Mouse (Mus musculus) forebrain, embryonic 14.5 days (tissue): ENCODE results near the gene Neb. TPM values are rescaled to one million over a fixed set of nuclear protein-coding genes. Genes with fewer than 3 reads are reported as not detected.

Experiments
- ATAC-seq: fragments of 200-750 bp; cut with Nextera tagmentation; 2 replicates; pipeline ENCODE4 v1.8.0; 2017; ENCODE audit warnings: mild to moderate bottlenecking, moderate library complexity
- DNase-seq: peaks from one replicate; pipeline ENCODE4 v3.0.0-alpha.2; 2015; ENCODE audit warnings: low spot score
- H3K27ac ChIP-seq: fragments of 300-500 bp; sonication (generic); 2 replicates; pipeline ENCODE4 v1.5.1; 2014; ENCODE audit warnings: low read depth, mild to moderate bottlenecking, control low read depth, low read length, moderate library complexity
- H3K27me3 ChIP-seq: fragments of 300-500 bp; sonication (generic); replicated peaks from 2 replicates; pipeline ENCODE4 v1.6.1; 2014; ENCODE audit warnings: low read length, control low read depth, mixed read lengths; ENCODE audit not compliant: control insufficient read depth, insufficient read depth
- H3K36me3 ChIP-seq: fragments of 300-500 bp; sonication (generic); 2 replicates; pipeline ENCODE4 v1.6.1; 2014; ENCODE audit warnings: low read length, control low read depth; ENCODE audit not compliant: control insufficient read depth, insufficient read depth
- H3K4me1 ChIP-seq: fragments of 300-500 bp; sonication (generic); 2 replicates; pipeline ENCODE4 v1.6.1; 2014; ENCODE audit warnings: antibody characterized with exemption, low read length, control low read depth; ENCODE audit not compliant: control insufficient read depth, insufficient read depth
- H3K4me2 ChIP-seq: fragments of 300-500 bp; sonication (generic); 2 replicates; pipeline ENCODE4 v1.6.1; 2014; ENCODE audit warnings: mild to moderate bottlenecking, control low read depth, low read length
- H3K4me3 ChIP-seq: fragments of 300-500 bp; sonication (generic); 2 replicates; pipeline ENCODE4 v1.5.1; 2014; ENCODE audit warnings: low read depth, low read length, control low read depth
- H3K9ac ChIP-seq: fragments of 300-500 bp; sonication (generic); 2 replicates; pipeline ENCODE4 v1.6.1; 2014; ENCODE audit warnings: mild to moderate bottlenecking, low read length, control low read depth, moderate library complexity
- H3K9me3 ChIP-seq: fragments of 300-500 bp; sonication (generic); replicated peaks from 2 replicates; pipeline ENCODE4 v1.6.1; 2016; ENCODE audit warnings: low read length, control low read depth, mixed read lengths; ENCODE audit not compliant: control insufficient read depth
- WGBS: fragments of 180-500 bp; shearing (Covaris S2); extraction: QIAGEN DNeasy Blood & Tissue Kit; methylation state at CpG from one replicate; pipeline ENCODE4 v1.1.7; 2014; 5-methylcytosine and 5-hydroxymethylcytosine counted together
- polyA plus RNA-seq: library from polyadenylated mRNA; unstranded; fragments of >200 nt; fragmentation: Nextera tagmentation; extraction: Ambion mirVana; gene quantifications from 2 replicates; pipeline ENCODE4 v1.2.1, GENCODE M21; 2014

Gene Neb
- polyA plus RNA-seq, 1 experiment from 2014 or later = 3.6 TPM

DNA sequence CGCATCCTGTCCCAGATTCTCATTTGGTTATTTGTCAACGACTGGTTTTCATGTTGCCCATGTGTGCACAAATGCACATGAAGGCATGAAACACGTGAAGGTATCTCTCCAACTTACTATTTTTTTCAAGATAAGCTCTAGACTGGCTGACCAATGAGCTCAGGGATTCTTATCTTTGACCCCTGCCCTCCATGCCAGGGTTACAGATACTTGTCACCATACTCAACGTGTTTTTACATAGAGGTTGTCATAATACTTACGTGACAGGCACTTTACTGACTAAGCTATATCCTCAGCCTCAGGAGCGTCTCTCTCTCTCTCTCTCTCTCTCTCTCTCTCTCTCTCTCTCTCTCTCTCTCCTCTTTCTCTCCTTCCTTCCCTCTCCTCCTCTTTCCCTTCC lies 8.2 kb upstream of the Neb start:
- no peak overlapping the region for H3K27ac ChIP-seq
- no peaks in the 10 kb centered on the region for H3K36me3 ChIP-seq
- H3K9me3 ChIP-seq = no peaks in the 10 kb centered on the region
- no peaks in the 10 kb centered on the region for H3K4me1 ChIP-seq
- H3K4me2 ChIP-seq = no peak overlapping the region
- 89% methylated on average over 6 of the region's 6 CpGs for WGBS
- H3K9ac ChIP-seq = no peak overlapping the region
- no peak for ATAC-seq
- no peak for DNase-seq
- no peaks in the 10 kb centered on the region for H3K27me3 ChIP-seq
- no peak overlapping the region for H3K4me3 ChIP-seq

DNA sequence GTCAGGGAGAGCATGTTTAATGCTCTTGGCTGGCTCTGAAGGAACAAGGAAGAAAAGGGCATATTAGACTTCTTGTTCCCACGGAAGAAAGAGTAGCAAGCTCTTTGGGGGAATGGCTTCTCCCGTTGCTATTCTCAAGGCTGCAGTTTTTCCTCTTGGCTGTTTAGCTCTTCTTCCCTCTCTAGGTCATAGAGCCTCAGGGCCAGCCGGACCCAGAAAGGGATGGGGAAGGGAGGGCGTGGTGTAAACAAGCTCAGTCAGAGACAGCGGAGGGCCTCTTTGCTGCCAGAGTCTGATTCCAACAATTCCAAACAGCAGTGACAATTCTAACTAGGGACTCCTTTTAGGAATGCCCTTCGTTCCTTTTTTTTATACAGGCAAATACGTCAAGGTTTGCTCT lies 7.8 kb upstream of the Neb start:
- H3K9ac ChIP-seq = no peak overlapping the region
- WGBS = 79% methylated on average over 7 of the region's 7 CpGs
- no peak overlapping the region for H3K27ac ChIP-seq
- no peak overlapping the region for H3K4me2 ChIP-seq
- no peak overlapping the region for H3K4me3 ChIP-seq
- ATAC-seq = no peak
- DNase-seq = no peak
- H3K4me1 ChIP-seq = no peaks in the 10 kb centered on the region
- no peaks in the 10 kb centered on the region for H3K9me3 ChIP-seq
- H3K27me3 ChIP-seq = no peaks in the 10 kb centered on the region
- H3K36me3 ChIP-seq = no peaks in the 10 kb centered on the region

DNA sequence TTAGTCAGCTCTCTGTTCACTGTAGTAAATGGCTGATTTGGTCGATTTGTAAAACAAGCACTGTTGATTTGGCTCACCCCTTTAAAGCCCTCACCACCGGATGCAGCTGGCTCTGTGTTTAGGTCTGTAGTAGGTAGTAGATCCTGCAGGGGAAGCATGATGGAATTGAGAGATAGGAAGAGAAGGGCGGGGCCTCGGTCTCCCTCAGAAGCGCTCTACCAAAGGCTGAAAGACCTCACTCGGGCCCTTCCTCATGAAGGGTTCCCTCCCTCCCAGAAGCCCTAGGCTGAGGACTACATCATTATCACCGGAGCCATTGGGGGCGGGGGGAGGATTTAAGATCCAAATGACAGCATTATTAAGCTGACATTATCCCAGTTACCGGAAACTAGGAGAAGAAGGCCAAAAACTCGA lies 581 bp upstream of the Neb start:
- no peak overlapping the region for H3K4me3 ChIP-seq
- no peak overlapping the region for H3K9ac ChIP-seq
- no peaks in the 10 kb centered on the region for H3K27me3 ChIP-seq
- no peak overlapping the region for H3K4me2 ChIP-seq
- ATAC-seq (0 out of 2 replicates have a peak, but pooled peaks have one; percentile 7), DNase-seq (no peak)
- WGBS = 73% methylated on average over 10 of the region's 10 CpGs
- no peaks in the 10 kb centered on the region for H3K36me3 ChIP-seq
- no peaks in the 10 kb centered on the region for H3K9me3 ChIP-seq
- no peaks in the 10 kb centered on the region for H3K4me1 ChIP-seq
- H3K27ac ChIP-seq = no peak overlapping the region

DNA sequence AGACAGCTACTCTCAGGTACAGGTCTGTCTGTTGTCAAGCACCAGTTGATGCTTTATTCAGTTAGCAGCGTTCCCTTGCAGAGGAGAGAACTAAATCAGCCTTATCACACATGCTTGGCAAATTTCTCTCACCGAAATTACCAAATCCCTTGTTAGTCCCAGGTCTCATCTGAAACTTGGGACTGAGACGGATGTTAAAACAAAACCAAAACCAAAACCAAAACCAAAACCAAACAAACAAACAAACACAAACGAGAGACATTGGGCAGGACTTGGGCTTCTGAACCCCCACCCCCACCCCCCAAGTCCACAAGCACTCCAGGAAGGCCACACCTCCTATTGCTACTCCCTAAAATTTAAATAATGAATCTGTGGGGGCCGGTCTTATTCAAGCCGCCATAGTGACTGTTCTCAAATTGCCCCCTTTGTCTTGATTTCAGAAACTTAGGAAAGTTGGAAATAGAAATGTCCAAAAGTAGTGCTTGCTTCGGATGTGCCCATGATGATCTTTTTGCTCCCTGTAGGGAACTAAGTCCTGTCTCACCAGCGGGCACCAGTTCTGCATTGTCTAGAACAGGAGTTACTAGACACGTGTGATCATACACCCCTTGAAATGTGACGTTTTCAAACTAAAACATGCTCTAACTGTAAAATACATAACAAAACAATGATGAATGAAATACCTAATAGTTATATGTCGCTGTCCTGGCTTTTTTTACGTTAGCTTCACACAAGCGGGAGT lies 397 bp downstream of the Neb start:
- H3K4me2 ChIP-seq = no peak overlapping the region
- H3K27me3 ChIP-seq = no peaks in the 10 kb centered on the region
- H3K9ac ChIP-seq = no peak overlapping the region
- no peaks in the 10 kb centered on the region for H3K36me3 ChIP-seq
- H3K4me3 ChIP-seq = no peak overlapping the region
- H3K4me1 ChIP-seq = no peaks in the 10 kb centered on the region
- no peak for ATAC-seq
- WGBS = 50% methylated on average over 13 of the region's 13 CpGs
- DNase-seq = no peak
- H3K9me3 ChIP-seq = no peaks in the 10 kb centered on the region
- no peak overlapping the region for H3K27ac ChIP-seq

DNA sequence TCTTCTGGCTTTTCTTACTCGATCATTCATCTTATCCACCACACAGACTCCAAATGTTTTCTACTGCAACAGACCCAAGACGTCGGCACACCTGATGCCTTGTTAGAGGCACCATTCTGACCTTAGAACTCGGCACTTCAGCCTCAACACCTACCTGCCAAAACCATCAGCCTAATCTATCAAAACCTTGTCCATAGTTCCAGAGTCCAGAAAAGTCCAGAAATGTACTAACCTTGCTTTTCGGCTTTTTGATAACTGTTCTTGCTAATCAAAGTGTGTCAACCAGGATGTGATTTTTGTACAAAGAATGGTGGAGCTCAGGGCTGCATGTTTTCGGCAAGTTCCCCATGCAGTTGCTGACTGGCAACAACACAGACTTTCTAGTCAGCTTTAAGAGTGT lies 3.6 kb downstream of the Neb start:
- no peak for ATAC-seq
- WGBS = 95% methylated on average over 6 of the region's 6 CpGs
- no peak overlapping the region for H3K4me2 ChIP-seq
- H3K4me3 ChIP-seq = no peak overlapping the region
- no peaks in the 10 kb centered on the region for H3K4me1 ChIP-seq
- no peaks in the 10 kb centered on the region for H3K27me3 ChIP-seq
- H3K36me3 ChIP-seq = no peaks in the 10 kb centered on the region
- no peaks in the 10 kb centered on the region for H3K9me3 ChIP-seq
- no peak overlapping the region for H3K27ac ChIP-seq
- no peak overlapping the region for H3K9ac ChIP-seq
- DNase-seq = no peak

DNA sequence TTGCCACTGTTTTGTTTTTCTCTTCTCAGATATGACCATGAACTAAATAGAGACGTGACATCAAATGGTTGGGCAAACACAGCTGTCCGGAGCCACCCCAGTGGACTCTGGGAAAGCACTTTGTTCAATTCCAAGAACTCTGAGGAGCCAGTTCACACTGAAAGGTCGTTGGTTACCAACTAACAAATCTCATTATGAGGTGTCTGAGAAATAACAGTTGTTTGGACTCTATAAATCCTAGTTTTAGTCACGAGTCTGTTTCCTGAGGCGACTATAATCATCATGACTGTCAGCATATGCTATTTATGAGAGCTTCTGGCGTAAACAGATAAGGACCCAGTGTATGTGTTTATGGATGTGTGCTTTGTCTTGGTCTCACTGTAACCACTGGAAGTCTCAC lies 5.8 kb downstream of the Neb start:
- H3K4me2 ChIP-seq = no peak overlapping the region
- ATAC-seq (no peak), DNase-seq (no peak)
- no peak overlapping the region for H3K9ac ChIP-seq
- no peak overlapping the region for H3K4me3 ChIP-seq
- H3K36me3 ChIP-seq = no peaks in the 10 kb centered on the region
- no peak overlapping the region for H3K27ac ChIP-seq
- WGBS = 85% methylated on average over 6 of the region's 6 CpGs
- no peaks in the 10 kb centered on the region for H3K4me1 ChIP-seq
- H3K27me3 ChIP-seq = no peaks in the 10 kb centered on the region
- no peaks in the 10 kb centered on the region for H3K9me3 ChIP-seq

DNA sequence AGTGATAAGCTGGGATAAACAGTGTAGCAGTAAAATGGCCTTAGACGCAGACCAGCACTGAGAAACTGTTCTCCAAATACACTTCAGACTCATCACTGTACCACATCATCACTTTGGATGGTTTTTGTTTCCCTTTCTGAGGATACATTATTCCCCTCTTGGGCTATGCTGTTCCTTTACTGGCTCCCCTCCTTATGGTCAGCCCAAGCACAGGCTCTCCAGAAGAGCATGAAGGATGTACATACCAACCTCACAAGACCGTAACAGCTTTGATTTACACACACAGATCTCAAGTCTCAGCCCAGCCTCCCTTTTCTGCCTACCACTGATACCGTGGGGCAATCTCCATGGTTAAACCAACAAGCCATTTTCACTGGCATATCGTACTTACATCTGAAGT lies 6.2 kb downstream of the Neb start:
- Histone ChIP-seq H3K36me3 (no peaks in the 10 kb centered on the region), H3K27me3 (no peaks in the 10 kb centered on the region), H3K9ac (no peak overlapping the region), H3K4me3 (no peak overlapping the region), H3K4me1 (no peaks in the 10 kb centered on the region), H3K4me2 (no peak overlapping the region), H3K27ac (no peak overlapping the region), H3K9me3 (no peaks in the 10 kb centered on the region)
- DNase-seq (no peak), ATAC-seq (no peak)
- WGBS = 91% methylated on average over 4 of the region's 4 CpGs

DNA sequence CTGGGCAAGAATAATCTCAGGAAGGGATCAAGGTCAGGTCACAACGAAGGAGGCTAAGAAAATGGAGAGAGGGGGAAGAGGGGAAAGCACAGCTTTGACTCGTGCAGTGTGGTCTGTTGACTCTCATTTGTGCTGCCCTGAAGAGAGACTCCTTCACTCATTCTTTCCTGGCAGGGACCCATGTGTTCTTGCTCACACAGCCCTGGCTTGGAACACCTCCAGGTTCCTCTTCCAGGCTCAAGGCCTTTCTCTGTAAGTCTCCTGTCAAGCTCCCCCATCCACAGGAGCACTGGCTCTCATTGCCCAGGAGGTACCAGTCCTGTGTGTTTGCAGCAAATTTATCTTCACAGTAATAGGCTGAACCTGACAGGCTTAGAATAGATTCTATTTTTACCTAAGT lies 7.2 kb downstream of the Neb start:
- Histone ChIP-seq H3K27me3 (no peaks in the 10 kb centered on the region), H3K27ac (no peak overlapping the region), H3K36me3 (no peaks in the 10 kb centered on the region), H3K4me2 (no peak overlapping the region), H3K4me3 (no peak overlapping the region), H3K4me1 (no peaks in the 10 kb centered on the region), H3K9ac (no peak overlapping the region), H3K9me3 (no peaks in the 10 kb centered on the region)
- DNase-seq (no peak), ATAC-seq (no peak)
- WGBS = 70% methylated on average over 2 of the region's 2 CpGs

DNA sequence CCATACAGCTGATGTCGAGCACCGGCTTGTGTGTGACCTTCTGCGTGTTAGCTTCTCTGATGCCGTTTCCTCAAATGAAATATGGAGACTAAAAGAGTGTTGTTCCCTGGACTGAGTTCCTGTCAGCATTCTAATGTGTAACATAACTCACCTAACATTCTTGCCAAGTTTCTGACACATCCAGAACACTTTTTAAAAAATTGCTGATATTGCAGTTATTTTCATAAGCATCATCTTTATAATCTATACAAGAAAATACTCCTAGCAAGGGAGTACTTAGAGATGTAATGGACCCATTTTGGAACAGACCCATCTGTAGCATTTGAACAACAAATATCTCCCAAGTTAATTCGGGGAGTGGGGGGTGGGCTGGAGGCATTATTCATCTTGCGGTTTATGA lies 8.7 kb downstream of the Neb start:
- ATAC-seq (no peak), DNase-seq (no peak)
- H3K4me1 ChIP-seq = no peaks in the 10 kb centered on the region
- no peaks in the 10 kb centered on the region for H3K9me3 ChIP-seq
- WGBS = 93% methylated on average over 6 of the region's 6 CpGs
- no peaks in the 10 kb centered on the region for H3K36me3 ChIP-seq
- H3K9ac ChIP-seq = no peak overlapping the region
- H3K27me3 ChIP-seq = no peaks in the 10 kb centered on the region
- no peak overlapping the region for H3K4me2 ChIP-seq
- H3K27ac ChIP-seq = no peak overlapping the region
- H3K4me3 ChIP-seq = no peak overlapping the region
